Mouse (Mus musculus) brown adipose tissue, adult 24 weeks (tissue): ENCODE measurements around the gene Ccr5. TPM values are rescaled to one million over a fixed set of nuclear protein-coding genes. Genes with fewer than 3 reads are reported as not detected.
"Not testable (repeated sequence)": the region's sequence is repeated elsewhere in the genome, so short reads cannot be mapped to it uniquely, and the experiment has no call there.

Source experiments
- H3K27ac ChIP-seq: fragments of 200-500 bp; replicated peaks from 2 replicates; pipeline ENCODE4 v1.5.1; 2012; ENCODE audit warnings: low read depth, mild to moderate bottlenecking, low read length
- H3K4me1 ChIP-seq: fragments of 200-500 bp; 2 replicates; pipeline ENCODE4 v1.6.1; 2012; ENCODE audit warnings: low read length, mixed read lengths; ENCODE audit not compliant: control insufficient read depth, insufficient read depth, insufficient read length
- H3K4me3 ChIP-seq: fragments of 200-500 bp; 2 replicates; pipeline ENCODE4 v1.5.1; 2012; ENCODE audit warnings: low read depth, mild to moderate bottlenecking, low read length, moderate library complexity; ENCODE audit not compliant: insufficient read depth
- polyA plus RNA-seq: library from polyadenylated mRNA; stranded (reverse); fragments of >200 nt; gene quantifications from 2 replicates; pipeline ENCODE4 v1.2.4, GENCODE M21; 2012; ENCODE audit not compliant: missing spikeins, insufficient read depth, insufficient read length

Ccr5 gene
- 0.13 and 1.1 TPM in 2 replicates for polyA plus RNA-seq

GRCm38 (mm10) chr9:124121387-124122184 is at the start of gene Ccr5:
Ccr5 (plus strand) TSS chr9:124121543.
- Histone ChIP-seq H3K4me1 (peaks cover 5% of the 10 kb centered on the region), H3K27ac (peak within 1 kb of the TSS; percentile 60), H3K4me3 (peak within 1 kb of the TSS; percentile 27; the same call in 1 of the 2 replicates)

DNA sequence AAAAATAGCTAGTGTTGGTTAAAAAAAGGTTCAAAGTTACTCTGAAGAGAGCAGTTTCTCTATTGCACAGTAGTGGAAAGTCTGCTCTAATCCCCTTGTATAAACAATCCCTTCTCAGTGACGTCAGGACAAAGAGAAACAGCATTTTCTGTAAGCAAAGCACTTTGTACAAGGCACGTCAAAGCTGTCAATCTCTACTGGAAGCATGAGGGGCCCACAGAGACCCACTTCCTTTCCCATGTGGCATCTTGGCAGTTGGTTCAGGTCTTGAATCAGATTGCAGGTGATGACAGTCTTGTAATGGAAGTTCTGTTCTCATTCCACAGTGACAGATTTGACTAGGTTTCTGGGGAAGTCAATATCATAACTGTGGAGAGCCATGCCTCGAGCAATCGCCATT is 41.5 kb upstream of the Ccr5 start:
- Histone ChIP-seq H3K4me1 (no peaks in the 10 kb centered on the region), H3K27ac (no peak overlapping the region), H3K4me3 (no peak overlapping the region)

DNA sequence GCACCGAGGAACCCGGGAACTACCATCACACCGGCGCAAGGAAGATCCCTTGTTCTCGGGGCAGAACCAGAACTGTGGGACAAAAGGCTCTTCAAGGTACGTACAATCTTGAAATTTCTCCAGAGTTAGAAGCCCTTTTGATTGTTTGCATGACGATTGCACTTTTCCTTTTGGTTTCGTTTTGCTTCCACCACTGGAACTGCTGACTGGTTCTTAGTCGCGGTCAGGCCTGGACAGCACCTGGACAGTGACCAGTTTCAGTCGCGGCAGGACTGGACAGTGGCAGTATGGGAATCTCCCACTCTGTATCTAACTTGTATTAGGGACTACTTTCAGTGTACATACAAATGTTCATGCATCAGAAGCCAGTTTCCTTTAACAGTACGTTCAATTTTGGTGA is 40.9 kb upstream of the Ccr5 start:
- not testable (repeated sequence) for H3K27ac ChIP-seq, H3K4me1 ChIP-seq, H3K4me3 ChIP-seq

DNA sequence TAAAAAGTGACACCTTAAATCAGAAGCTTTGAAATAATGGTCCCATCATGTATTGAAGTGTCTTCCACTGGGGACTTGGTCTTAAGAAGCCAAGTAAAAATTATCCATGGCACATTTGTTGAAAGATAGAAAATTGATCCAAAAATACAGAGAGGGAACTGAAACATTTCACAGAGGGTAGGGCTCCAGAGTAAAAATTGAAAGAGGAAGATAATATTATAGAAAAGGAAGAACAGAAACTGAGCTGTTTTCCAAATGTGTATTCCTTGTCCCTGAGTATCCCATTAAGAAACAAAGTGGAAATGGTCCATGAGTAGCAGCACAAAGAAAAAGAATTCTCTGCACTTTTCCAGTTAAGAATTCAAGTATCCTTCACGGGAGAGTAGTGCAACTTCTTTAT is 30.9 kb upstream of the Ccr5 start:
- Histone ChIP-seq H3K27ac (no peak overlapping the region), H3K4me3 (no peak overlapping the region), H3K4me1 (no peaks in the 10 kb centered on the region)

- no peak overlapping the region for H3K4me3 ChIP-seq
- H3K27ac ChIP-seq = no peak overlapping the region
- no peaks in the 10 kb centered on the region for H3K4me1 ChIP-seq
These were observed 22.2 kb upstream of the Ccr5 start for GRCm38 (mm10) chr9:124099127-124099526.

DNA sequence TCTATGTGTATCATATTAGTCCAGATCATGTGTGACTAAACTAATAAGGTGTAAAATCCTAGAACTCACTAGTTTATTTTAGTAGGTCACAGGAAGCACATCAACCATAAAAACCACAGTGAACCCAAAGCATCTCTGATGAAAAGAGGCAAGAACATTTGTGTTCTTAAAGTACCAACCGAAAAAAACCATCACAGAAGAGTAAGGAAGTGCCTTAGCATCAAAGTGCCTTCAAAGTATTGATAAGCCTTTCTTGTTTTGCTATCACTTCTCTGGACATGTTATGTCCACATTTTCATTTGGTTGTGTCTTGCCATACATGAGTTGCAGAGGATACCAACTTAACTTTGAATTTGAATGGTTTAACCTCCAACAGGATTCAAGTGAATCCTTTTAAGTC is 21.0 kb upstream of the Ccr5 start:
- Histone ChIP-seq H3K4me1 (no peaks in the 10 kb centered on the region), H3K27ac (no peak overlapping the region), H3K4me3 (no peak overlapping the region)

GRCm38 (mm10) chr9:124101723-124102122 is 19.6 kb upstream of the Ccr5 start, which contains the start of gene Ccr2:
Ccr2 (plus strand) TSS chr9:124101950.
- Histone ChIP-seq H3K27ac (no peak within 1 kb of the TSS; the same call in 1 of the 2 replicates), H3K4me1 (no peaks in the 10 kb centered on the region), H3K4me3 (peak within 1 kb of the TSS; percentile 25; the same call in 1 of the 2 replicates)

DNA sequence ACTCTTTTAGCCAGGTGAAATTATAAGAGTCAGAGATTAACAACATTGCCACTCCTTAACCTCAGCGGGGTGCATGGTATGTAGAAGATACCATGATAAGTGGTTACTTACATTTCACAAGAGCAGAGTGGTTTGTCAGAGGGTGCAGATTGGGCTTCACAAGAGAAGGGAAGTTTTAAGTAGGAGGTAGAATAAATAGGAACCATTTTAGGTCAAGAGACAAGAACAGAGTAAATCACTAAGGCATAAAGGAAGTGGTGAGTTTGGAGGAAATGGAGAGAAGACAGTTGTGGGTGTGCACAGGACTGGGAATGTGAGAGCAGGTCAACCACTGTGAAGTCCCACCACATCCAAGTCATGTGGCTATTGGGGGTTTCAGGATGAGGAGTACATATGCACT is 18.1 kb upstream of the Ccr5 start:
- Histone ChIP-seq H3K4me3 (no peak overlapping the region), H3K4me1 (no peaks in the 10 kb centered on the region), H3K27ac (no peak overlapping the region)

- Histone ChIP-seq H3K27ac (no peak overlapping the region), H3K4me3 (no peak overlapping the region), H3K4me1 (no peaks in the 10 kb centered on the region)
These were observed 16.1 kb upstream of the Ccr5 start for GRCm38 (mm10) chr9:124105196-124105595.

DNA sequence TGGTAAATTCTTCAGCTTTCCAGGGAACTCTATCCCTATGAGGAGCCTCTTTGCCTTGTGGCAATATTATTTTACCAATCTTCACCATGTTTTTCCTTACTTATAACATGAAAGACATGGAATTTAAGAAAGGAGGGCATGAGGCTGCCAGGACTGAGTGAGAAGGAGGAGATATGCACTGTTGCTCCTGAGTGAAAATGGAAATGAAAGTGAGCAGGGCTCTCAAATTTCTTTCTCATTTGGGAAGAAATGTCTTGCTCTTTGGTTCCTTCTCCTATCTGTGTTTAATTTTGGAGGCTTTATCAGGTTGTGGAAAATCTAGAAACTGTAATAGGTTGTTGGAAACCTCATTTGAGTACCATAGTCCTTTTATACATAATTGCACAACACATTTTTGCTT is 14.1 kb upstream of the Ccr5 start:
- Histone ChIP-seq H3K4me3 (no peak overlapping the region), H3K27ac (no peak overlapping the region), H3K4me1 (no peaks in the 10 kb centered on the region)

GRCm38 (mm10) chr9:124108356-124109127 is 12.8 kb upstream of the Ccr5 start:
- Histone ChIP-seq H3K27ac (no peak overlapping the region), H3K4me1 (no peaks in the 10 kb centered on the region), H3K4me3 (no peak overlapping the region)

DNA sequence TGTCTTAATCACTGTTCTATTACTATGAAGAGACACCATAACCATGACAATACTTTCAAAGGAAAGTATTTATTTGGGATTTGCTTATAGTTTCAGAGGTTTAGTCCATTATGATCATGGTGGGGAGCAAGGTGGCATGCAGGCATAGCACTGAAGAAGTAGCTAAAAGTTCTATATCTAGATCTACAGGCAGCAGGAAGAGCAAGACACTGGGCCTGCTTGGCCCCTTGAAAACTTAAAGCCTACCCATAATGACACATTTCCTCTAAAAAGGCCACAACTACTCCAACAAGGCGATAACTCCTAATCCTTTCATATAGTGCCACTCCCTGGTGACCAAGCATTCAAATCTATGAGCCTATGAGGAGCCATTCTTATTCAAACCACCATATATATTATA is 9.3 kb upstream of the Ccr5 start:
- H3K27ac ChIP-seq = no peak overlapping the region
- no peaks in the 10 kb centered on the region for H3K4me1 ChIP-seq
- H3K4me3 ChIP-seq = no peak overlapping the region

- H3K4me1 ChIP-seq = no peaks in the 10 kb centered on the region
- H3K4me3 ChIP-seq = no peak overlapping the region
- H3K27ac ChIP-seq = no peak overlapping the region
These were observed 8.6 kb upstream of the Ccr5 start for GRCm38 (mm10) chr9:124112591-124113239.

GRCm38 (mm10) chr9:124113777-124114176 is 7.6 kb upstream of the Ccr5 start:
- Histone ChIP-seq H3K4me3 (no peak overlapping the region), H3K27ac (no peak overlapping the region), H3K4me1 (no peaks in the 10 kb centered on the region)

- Histone ChIP-seq H3K4me1 (no peaks in the 10 kb centered on the region), H3K4me3 (no peak overlapping the region), H3K27ac (no peak overlapping the region)
These were observed 2.9 kb upstream of the Ccr5 start for GRCm38 (mm10) chr9:124118489-124118888.
